Mouse (Mus musculus): ENCODE data around the gene Cadm1. TPM values are rescaled to one million over a fixed set of nuclear protein-coding genes. Genes with fewer than 3 reads are reported as not detected.

Cadm1 gene
- total RNA-seq, 1 experiment from 2014 or later = 31.9 TPM

DNA sequence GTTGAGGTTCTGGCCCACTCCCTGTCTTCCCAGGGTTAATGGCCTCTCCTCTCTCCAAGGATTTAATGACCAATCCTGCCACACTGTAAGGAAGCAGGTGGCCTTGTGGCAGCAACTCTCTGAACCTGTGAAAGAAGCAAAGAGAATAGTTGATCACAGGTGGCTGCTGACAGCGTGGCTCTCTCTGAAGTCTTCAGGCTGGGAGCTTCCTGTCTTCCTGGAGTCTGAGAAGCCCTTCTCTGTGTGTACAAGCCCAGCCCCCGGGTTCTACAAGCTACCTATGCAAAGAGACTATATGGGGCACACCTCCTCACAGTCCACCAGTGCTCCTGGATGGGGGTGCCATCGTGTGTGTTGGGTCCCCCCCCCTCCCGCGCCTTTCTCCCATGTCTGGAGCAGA is 339.7 kb downstream of the Cadm1 start:
- DNase-seq = no peak

DNA sequence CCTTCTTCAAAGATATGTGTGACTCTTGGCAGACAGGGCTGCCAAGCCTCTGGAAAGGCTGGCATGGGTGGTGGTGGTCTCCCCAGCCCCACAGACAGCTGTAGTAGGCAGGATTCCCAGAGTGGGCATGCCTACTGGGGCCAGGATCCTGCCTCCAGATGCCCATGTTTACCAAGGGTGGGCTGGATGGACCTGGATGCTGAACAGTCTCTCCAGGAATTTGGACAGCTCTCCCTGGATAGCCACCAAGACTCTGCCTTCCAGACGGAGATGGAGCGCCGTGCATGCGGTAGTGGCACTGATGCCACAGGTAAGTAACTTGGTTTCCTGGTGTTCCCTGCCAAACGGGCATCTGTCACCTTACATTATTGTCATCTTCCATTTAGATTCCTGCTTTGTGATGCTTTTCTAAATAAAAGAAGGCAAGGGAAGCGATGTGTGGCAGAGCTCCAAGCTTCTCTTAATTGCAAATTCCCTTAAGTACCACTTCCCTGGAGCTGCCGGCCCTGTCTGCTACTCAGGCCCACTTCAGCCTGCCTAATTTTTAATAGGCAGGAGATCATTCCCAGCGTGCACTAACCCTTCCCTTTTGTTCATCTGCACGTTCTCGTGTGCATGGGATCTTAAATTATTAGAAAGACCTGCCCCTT is 346.7 kb downstream of the Cadm1 start:
- no peak for DNase-seq

DNA sequence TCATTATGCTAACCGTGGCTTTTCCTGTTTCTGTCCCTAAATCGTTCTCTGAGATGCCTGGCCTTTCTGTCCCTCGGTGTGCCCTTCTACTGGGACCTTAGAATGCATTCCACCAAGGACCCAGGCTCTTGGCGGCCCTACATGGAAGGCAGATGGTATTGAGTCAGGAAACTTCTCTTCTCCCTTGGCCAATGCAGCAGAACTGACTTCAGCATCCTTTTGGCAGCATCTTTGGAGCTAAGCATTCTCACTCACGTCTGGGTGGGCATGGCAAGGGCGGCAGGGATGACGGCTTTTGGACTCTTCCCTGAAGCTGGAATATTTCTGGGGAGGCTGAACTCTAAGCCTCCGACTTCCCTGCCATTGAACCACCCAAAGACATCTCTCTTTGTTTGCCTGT is 350.2 kb downstream of the Cadm1 start:
- DNase-seq = no peak

DNA sequence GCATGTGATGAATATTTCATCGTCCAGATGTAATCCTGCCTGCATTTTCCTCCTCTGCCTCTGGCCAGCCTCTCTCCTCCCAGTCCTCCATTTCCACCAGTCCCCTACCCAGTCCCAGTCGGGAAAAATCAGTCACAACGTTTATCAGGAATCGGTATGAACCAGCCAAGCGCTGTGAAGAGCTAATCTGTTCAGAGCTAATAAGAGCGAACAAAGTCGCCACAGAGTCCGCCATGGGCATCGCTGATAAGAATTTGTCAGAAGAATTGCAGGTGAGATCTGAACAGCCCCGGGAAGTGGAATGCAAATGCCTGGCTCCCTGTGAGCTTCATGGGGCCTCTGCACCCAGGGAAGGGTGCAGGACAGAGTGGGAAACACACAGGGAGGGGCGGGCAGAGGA is 352.4 kb downstream of the Cadm1 start:
- no peak for DNase-seq

DNA sequence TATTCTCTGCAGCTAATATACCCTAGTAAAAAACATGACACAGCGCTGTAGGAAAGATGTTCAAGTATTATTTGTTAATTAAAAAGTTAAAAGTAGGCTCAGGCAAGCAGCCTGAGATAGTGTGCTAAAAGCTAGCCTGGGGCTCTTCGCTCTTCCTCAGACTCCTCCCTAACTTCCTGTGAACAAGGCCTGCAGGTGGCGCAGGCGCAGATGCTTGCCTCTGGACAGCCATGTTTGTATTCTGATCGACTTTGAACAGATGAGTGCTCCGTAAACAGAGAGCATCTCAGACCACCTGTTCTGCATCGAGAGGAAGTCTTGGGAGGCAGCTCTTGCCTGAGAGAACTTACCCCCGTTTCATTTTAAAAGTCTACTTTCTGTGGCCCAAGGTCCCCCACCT is 361.7 kb downstream of the Cadm1 start:
- DNase-seq = no peak

DNA sequence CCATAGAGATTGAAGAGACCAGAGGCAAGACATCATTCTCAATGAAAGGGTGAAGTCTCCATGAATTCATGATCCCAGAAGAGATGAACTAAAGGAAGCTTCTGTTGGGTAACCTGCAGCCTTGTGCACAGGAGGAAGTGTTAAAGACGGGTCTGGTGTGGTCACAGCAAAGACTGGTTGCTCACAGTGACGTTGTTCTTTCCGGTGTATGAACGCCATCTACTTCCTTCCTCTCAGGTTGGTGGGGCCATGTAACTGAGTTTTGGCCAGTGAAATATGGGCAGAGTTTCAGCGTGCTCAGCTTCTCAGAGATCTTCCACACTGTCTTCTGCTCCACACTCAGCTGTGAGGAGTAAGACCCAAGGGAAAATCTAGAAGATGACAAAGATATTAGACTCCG is 363.0 kb downstream of the Cadm1 start:
- no peak for DNase-seq

DNA sequence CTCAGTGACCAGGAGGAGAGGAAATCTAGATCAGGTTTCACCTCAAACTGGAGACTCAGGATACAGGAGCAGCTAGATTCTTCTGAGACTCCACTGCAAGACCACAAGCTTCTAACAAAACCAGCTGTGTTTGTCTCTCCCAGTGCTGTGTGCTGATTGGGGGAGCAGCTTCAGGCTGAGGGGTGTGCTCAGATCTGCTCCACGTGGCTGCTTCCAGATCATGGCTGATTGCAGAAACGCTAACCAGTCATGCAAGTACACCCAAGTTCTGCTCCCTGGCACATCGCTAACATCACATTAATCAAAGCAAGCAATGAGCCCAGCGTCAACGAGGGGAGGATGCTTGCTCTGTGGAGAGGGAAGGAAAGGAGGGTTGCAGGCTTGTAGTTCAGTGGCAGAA is 364.1 kb downstream of the Cadm1 start:
- DNase-seq = no peak

DNA sequence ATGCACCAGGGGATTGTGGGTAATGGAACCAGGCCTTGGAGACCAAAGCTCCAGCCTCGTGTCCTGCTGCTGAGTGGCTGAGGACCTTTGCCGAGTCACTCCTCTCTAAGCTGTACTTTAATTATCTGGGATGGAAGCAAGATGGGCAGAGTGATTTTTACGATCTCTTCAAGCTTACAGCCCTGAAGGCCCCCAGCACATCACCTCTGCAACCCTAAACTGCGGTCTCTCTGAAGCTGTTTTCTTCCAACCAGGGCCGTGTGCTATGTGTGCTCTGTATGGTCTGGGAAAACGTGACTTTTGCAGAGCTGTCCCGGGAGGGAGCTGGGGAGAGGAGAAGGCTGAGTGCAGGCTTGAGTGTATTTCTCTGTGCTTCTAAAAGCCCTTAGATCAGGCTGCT is 364.7 kb downstream of the Cadm1 start:
- no peak for DNase-seq

DNA sequence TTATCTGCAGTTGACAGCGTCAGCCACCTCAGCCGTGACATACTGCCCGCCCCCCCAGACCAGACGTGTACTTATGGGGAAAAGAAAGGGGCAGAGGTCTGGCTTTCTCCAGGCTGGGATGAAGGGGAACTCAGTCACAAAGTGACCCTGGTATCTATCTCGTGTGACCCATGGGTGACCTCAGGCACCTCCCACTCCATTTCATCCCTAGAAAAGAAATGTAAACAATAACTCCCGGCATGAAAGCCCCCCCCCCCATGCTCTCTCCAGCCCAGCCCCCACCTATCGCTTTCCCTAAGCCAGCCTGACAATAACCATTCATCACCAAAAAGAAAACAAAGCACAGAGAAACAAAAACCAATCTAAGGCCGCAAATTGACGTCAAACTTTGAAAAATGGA is 365.1 kb downstream of the Cadm1 start:
- no peak for DNase-seq

DNA sequence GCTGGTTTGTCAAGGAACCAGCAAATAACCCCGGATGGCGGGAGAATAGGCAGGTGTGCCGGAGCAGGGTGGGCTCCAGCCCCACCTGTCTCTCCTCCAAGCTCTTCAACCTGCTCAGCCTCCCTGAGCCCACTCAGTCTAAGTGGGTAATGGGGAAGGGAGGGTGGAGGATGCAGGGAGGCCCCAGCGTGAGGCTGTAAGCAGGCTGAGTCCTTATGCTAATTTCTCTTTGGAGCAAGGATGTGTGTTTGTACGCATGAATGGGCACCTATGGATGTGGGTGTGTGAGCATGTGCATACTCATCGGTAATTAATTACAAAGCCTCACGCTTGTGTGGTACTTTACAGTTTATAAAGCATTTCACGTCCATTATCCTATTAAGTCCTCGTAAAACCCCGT is 370.8 kb downstream of the Cadm1 start:
- DNase-seq = no peak

DNA sequence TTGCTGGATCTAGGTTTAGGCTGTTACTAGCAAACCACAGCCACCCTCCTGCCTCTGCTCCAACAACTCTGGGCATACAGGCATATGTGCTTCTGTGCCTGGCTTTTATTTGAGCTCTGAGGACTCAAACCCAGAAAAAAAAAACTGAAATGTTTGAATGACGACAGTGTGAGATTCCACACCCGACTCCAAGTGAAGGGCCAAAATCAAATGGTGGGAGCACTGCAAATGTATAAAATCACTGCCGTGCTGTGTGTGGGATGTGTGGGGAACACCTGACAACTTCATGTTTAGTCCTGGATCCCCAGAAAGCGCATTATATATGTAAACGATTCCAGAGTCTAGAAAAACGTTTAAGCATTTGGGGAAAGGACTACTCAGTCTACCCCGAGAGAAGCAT is 373.7 kb downstream of the Cadm1 start:
- no peak for DNase-seq

DNA sequence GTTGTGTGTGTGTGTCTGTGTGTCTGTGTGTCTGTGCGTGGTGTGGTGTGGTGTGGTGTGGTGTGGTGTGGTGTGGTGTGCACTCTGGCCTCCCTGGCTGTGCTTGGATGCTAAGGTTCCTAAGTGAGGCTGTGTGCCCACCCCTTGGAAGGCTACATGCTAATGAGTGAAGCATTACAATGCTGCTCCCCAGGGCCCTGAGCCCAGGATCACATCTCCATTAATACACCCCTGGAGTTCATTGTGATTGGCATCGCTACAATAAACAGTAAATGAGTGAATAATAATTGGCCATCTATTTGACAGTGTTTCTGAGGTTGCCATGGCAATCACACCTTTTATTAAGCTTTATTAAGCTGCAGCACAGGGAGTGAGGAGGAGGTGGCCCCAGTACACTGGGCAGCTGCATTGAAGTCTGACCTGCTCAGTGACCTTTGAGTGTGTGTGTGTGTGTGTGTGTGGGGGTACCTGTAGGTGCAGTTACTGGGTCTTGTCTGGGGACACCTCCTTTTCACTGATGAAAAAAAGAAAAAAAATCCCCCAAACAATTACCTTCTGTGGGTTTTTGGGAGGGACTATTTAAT is 374.5 kb downstream of the Cadm1 start:
- no peak for DNase-seq

DNA sequence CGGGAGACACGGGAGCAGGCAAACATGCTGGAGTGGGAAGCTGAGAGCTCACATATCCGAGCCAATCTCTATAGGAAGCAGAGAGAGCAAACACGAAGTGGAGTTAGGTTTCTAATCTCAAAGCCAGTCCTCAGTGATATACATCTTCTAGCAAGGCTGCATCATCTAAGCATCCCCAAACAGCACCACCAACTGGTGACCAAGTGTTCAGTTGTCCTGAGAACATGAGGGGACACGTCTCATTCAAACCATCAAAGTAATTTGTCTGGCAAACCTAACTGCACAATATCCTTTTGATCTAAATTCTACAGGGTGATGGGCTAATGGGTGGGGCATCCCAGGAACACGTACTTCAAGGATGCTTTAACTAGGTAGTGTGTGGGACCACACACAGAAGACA is 376.5 kb downstream of the Cadm1 start:
- no peak for DNase-seq

Measured in adrenal gland, postnatal 14 days (tissue).